Mouse (Mus musculus) right cerebral cortex, postnatal 4 days (tissue): ENCODE measurements around the gene Cttn.

Experiments used
- DNase-seq: peaks from one replicate; pipeline ENCODE4 v3.0.0-alpha.2; 2022

Cttn gene

DNA sequence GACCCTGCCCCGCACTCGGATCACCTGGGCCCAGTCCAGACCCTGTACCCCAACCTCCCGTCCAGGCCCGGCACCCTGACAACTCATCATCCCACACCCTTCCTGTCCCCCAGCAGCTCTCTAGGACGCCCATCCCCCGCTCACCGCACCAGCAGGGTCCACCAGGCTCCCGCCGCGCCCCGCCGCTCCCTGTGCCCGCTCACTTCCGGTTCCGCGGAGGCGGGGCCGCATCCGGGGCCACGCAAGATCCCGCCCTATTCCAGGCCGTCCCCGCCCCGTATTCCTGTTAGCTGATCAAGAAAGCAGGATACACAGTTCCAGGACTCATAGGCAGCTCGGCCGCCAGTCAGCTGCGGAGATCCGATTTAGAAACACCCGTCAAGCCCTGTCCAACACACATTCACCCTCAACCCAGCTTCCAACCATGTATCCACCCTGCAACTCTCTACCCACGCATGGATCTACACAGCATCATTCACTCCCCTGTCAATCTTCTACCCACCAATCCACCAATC is at the start of gene Cttn:
Gene Cttn, minus strand, starts transcription at position 465 of the 515 bp plus-strand sequence.
- DNase-seq, result peak; percentile 89

- DNase-seq, result no peak
Observed at GRCm38 (mm10) chr7:144519852-144520251, 49.0 kb upstream of the Cttn start.

DNA sequence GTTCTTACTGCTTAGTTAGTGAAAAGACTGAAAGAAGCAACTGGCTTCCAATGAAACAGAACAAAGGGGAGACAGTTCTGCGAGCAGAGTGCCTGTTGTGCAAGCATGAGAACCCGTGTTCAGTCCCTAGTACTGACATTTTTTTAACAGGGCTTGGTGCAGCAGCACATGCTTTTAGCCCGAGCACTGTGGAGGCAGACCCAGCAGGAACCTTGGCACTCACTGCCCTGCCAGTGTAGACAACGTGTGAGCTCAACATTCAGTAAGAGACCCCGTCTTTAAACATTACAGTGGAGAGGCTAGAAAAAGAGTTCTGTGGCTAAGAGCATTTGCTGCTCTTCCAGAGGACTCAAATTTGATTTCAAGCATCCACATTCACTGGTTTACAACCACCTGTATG is 45.9 kb upstream of the Cttn start:
- no peak for DNase-seq

GRCm38 (mm10) chr7:144509090-144509489 is 38.3 kb upstream of the Cttn start:
- DNase-seq, result no peak

DNA sequence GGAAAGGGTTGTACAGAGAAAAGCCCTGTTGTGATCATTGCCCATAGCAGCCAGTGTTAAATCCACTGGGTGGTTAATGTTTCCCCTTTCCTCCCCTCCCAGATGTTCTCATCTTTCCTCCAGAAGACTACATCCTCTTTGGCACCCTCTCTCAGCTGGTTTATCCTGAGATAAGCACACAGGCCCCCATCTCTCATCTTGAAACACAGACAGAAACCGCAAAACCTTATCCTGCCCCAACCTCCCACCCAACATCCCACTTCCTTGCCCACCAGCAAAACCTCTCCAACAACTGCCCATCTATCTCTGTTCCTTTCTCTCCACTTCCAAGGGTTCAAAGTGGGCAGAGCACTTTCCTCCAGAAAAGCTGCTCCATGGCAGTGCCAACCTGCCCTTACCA is 36.0 kb upstream of the Cttn start:
- no peak for DNase-seq

- DNase-seq, result no peak
Observed at GRCm38 (mm10) chr7:144503959-144504358, 33.1 kb upstream of the Cttn start.

DNA sequence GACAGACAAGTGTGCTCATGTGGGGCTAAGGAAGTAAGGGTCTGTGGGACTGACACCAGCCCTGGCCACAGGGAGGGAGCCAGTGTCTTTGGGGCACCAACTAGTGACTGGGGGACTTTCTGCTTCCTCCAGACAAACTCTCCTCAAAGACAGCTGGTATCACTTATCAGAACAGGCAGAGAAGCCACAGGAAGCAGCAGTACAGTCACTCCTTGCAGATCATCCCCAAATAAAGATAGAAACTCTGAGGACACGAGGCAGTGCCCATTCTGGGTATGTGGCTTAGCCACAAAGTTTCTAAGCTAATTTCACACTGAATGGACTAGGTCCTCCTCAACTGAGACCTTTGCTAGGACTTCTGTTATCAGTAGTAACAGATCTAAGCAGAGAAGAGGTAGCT is 22.1 kb upstream of the Cttn start:
- DNase-seq, result no peak

GRCm38 (mm10) chr7:144490201-144490873 is 19.5 kb upstream of the Cttn start:
- no peak for DNase-seq

DNA sequence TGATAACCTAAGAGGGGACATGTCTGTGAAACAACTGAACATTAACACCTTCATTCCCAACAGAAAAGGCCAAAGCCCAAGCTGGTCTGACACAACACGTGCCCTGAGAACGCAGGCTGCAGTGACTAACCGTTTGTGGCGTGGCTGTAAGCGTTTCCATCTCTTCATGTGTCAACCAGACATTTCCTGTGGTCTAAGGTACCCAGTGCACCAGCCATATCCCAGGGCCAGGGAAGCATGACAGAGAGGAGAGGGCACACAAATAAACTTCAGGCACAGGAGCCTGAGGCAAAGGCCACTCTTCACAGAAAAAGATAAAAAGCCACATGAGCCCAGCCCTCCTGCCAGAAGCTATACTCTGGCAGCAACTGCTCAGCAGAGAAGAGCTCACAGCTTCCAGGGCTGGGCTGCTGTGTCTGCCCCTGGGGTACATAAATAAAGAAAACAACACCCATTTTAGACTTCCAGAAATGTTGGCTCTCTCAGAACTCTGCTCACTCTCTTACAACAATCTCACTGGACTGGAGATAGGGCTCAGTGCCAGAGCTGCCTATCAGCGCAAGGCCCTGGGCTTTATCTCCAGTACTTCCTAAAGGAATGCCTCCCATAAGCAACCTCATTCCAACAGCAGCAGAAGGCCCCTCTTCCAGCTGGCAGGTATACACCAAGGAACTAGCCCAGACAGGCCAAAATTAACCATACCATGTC is 18.4 kb upstream of the Cttn start:
- DNase-seq, result no peak

DNA sequence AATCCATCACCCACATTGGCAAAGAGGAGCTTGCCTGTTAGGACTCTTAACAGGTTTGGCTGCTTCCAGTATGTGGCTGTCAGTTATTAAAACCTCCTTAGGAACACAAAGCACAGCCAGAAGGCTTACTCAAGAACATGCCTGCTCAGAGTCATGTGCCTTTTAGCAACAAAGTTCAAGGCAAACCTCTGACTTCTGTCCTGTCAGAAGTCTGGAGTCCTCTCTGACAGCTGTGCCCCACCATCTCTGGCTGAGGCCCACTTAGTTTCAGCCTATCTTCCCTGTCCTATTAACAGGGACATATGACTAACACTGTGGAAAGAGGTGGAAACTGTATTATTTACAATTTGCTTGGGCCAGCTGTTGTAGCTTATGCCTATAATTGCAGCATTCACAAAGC is 9.5 kb upstream of the Cttn start:
- no peak for DNase-seq

- no peak for DNase-seq
Observed at GRCm38 (mm10) chr7:144479569-144479968, 8.8 kb upstream of the Cttn start.

- no peak for DNase-seq
Observed at GRCm38 (mm10) chr7:144475741-144476140, 4.9 kb upstream of the Cttn start.

GRCm38 (mm10) chr7:144473486-144473885 is 2.7 kb upstream of the Cttn start:
- no peak for DNase-seq

DNA sequence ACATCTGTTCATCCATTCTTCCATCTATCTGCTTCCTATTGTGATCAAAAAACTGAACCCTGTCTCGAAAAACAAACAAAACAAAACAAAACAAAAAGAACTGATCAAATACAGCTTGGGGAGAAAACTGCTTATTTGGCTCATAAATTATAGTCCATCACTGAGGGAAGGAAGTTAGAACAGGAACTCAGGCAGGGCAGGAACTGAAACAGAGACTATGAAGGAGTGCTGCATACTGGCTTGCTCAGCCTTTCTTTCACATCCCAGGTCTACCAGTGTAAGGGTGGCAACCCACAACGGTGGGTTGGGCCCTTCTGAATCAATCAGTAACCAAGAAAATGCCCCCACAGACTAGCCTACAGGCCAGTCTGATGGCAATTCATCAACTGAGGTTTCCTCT is 294 bp upstream of the Cttn start:
- no peak for DNase-seq

DNA sequence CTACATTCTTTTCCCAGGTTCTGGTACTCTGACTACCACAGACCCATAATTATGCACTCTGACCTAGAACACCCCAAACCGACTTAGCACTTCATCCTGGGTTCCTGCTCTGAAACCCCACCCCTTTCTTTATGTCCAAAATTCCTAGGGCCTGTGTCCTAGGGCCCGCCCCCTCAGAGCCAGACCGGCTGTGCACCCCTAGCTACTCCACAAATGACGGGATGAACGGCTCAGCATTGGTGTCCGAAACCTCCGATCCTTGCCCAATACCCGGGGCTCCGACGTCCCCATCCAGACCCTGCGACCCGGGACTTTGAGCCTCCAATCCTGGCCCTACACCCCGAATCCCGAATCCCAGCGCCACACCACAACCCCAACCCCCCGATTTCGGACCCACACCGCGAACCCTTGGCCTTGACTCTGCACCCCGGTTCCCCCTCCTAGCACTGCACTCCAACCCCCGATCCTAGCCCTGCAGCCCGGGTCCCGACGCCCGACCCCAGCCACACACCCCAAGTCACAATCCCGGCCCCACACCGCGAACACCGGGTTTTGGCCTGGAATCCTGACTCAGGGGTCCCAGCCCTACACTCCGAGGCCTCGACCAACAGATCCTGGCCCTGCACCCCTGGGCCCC is 783 bp downstream of the Cttn start:
- no peak for DNase-seq

GRCm38 (mm10) chr7:144469181-144469641 is 1.6 kb downstream of the Cttn start:
- no peak for DNase-seq

- DNase-seq, result no peak
Observed at GRCm38 (mm10) chr7:144468741-144469140, 2.1 kb downstream of the Cttn start.

DNA sequence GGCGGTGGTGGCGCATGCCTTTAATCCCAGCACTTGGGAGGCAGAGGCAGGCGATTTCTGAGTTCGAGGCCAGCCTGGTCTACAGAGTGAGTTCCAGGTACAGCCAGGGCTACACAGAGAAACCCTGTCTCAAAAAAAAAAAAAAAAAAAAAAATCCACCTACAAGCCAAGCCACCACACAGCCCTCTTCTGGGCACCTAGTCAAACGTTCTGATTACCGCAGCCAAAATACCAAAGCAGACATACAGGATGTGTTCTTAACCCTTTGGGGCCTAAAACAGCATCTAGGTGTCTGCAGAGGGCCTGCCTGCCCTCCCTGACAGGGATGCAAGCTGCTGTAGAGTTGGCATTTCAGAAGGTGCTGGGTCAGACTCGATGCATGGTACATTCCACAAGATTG is 8.2 kb downstream of the Cttn start:
- DNase-seq, result no peak

DNA sequence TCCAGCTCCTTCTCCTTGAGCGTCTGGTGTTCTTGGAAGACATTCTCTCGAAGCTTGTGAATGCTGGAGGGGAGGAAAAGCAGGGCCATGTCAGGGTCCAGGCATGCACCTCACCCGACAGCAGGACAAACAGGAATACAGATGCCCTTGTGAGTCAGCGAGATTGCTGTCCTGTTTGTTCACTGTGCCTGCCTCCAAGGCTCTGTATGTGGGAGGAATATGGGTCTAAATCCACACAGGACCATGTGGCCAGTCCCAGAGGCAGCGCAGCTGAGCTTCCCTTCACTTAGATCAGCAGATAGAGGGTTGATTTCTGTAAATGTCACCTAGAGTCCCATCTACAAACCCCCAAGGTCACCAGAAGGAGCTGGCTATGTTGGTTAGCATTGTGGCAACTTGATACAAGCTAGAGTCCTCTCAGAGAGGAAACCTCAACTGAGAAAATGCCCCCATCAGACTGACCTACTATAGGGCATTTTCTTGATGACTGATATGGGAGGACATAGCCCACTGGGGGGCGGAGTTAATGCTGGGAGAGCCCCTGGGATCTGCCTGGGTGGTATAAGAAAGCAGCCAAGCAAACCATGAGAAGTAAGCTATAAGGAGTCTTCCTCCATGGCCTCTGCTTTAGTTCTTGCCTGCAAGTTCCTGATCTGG is 9.4 kb downstream of the Cttn start:
- DNase-seq, result no peak

DNA sequence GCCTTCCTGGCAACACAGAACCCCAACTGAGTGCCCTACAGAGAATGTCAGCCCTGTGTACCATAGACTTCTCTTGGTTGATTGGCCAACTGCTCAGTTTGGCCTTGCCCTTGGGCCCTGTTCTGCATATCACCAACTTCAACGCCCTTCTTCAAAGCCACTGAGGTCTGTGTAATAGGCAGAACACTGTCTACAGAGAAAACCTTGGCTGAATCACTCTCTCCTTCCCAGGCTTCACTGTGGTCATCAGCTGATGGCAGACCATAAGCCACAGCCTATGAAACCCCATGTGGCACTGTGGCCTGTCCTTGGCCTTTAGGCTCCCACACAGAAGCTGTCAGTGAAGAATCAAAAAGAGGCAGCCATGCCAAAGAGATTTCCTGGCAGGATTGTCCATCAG is 11.9 kb downstream of the Cttn start:
- no peak for DNase-seq

GRCm38 (mm10) chr7:144450661-144451060 is 20.1 kb downstream of the Cttn start:
- no peak for DNase-seq

GRCm38 (mm10) chr7:144449637-144450570 is 20.9 kb downstream of the Cttn start:
- peak; percentile 89 for DNase-seq
